Mouse (Mus musculus) cerebellum, adult 2 months (tissue): ENCODE data around the gene Taok3. TPM values are rescaled to one million over a fixed set of nuclear protein-coding genes. Genes with fewer than 3 reads are reported as not detected.

Experiments
- DNase-seq, 2 experiments: peaks; one replicate each; pipeline ENCODE4 v3.0.0; 2021
- H3K27ac ChIP-seq: fragments of 200-500 bp; 2 replicates; pipeline ENCODE4 v1.5.1; 2012; ENCODE audit warnings: low read length, control low read depth, inconsistent platforms; ENCODE audit not compliant: insufficient read depth
- H3K27me3 ChIP-seq: fragments of 200-500 bp; 2 replicates; pipeline ENCODE4 v1.6.1; 2012; ENCODE audit warnings: inconsistent platforms, mild to moderate bottlenecking, low read length, moderate library complexity; ENCODE audit not compliant: control insufficient read depth, insufficient read depth
- H3K4me1 ChIP-seq: fragments of 200-500 bp; 2 replicates; pipeline ENCODE4 v1.6.1; 2011; ENCODE audit warnings: low read length; ENCODE audit not compliant: control insufficient read depth, insufficient read depth
- H3K4me3 ChIP-seq: fragments of 200-500 bp; replicated peaks from 2 replicates; pipeline ENCODE3; 2011; ENCODE audit warnings: mild to moderate bottlenecking, low read depth, low read length, control low read depth; ENCODE audit not compliant: insufficient read depth
- CTCF ChIP-seq: fragments of 200-500 bp; IDR thresholded peaks from 2 replicates; pipeline ENCODE4 v1.5.1; 2011; ENCODE audit warnings: low read depth, mild to moderate bottlenecking, control low read depth, low read length, moderate library complexity, borderline replicate concordance; ENCODE audit not compliant: insufficient read depth
- POLR2A ChIP-seq: fragments of 200-500 bp; IDR thresholded peaks from 2 replicates; pipeline ENCODE4 v1.6.1; 2011; ENCODE audit warnings: low read length, control low read depth, borderline replicate concordance; ENCODE audit not compliant: insufficient read depth
- WGBS: fragments of 180-500 bp; shearing (Covaris S2); methylation state at CpG from one replicate; pipeline ENCODE4 v1.1.7; 2018; 5-methylcytosine and 5-hydroxymethylcytosine counted together
- polyA plus RNA-seq: library from polyadenylated mRNA; depleted of rRNA; stranded (reverse); fragments of >200 nt; gene quantifications from 2 replicates; pipeline ENCODE4 v1.2.3, GENCODE M21; 2012

Gene Taok3
- polyA plus RNA-seq, 1 experiment, result 43.6 TPM

GRCm38 (mm10) chr5:117113330-117113729 lies 6.6 kb upstream of the Taok3 start:
- H3K27ac ChIP-seq, result no peak overlapping the region
- TF ChIP-seq CTCF (peak; percentile 15; the same call in 1 of the 2 replicates), POLR2A (no peak)
- H3K4me3 ChIP-seq, result no peak overlapping the region
- H3K27me3 ChIP-seq, result no peaks in the 10 kb centered on the region
- no peaks in the 10 kb centered on the region for H3K4me1 ChIP-seq
- 92% methylated on average over 7 of the region's 7 CpGs for WGBS
- no peak for DNase-seq

GRCm38 (mm10) chr5:117114581-117115192 lies 5.2 kb upstream of the Taok3 start:
- Histone ChIP-seq H3K4me3 (peak overlapping the region; percentile 80), H3K4me1 (no peaks in the 10 kb centered on the region), H3K27ac (0 out of 2 replicates have a peak overlapping the region, but pooled peaks have one; percentile 31), H3K27me3 (no peaks in the 10 kb centered on the region)
- no peak for TF ChIP-seq CTCF
- TF ChIP-seq POLR2A, result no peak
- peak in 1 of 2 experiments; percentile 48 for DNase-seq
- WGBS, result 4% methylated on average over 16 of the region's 16 CpGs

DNA sequence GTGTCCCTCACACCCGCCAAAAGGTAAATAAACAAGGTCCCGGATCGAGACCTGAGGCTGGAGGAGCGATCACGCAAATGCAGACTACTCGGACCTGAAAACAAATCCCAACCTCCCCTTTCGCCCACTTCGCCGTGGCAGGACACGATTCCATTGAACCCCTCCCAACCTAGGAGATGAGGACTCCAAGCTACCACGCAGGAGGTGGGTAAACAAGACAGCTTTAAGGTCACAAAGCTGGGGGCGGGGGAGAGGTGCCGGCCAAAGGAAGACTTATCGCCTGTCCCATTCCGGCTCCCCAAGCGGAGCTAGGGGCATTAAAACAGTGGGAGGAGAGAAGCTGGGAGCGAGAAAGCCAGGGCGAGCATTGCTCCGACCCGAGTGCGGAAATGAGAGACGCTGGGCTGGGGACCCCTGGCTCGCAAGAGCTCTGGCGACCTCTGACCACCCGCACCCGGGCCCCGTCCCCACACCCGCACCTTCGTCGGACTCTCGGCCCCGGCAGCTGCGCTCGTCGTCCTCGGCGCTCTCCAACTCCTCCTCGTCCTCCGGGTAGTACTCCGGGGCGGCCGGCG lies 4.6 kb upstream of the Taok3 start:
- peak overlapping the region; percentile 80 for H3K4me3 ChIP-seq
- no peaks in the 10 kb centered on the region for H3K27me3 ChIP-seq
- no peaks in the 10 kb centered on the region for H3K4me1 ChIP-seq
- under 1% methylated on average over 43 of the region's 43 CpGs for WGBS
- peak; percentile 52 to 62 for DNase-seq
- TF ChIP-seq POLR2A (no peak), CTCF (no peak)
- H3K27ac ChIP-seq, result peak overlapping the region; percentile 31

- TF ChIP-seq CTCF (peak; percentile 85), POLR2A (no peak)
- Histone ChIP-seq H3K27me3 (no peaks in the 10 kb centered on the region), H3K27ac (peak within 1 kb of the TSS; percentile 95), H3K4me3 (peak within 1 kb of the TSS; percentile 80), H3K4me1 (no peaks in the 10 kb centered on the region)
- DNase-seq, result peak; percentile 95 to 100
- under 1% methylated on average over 59 of the region's 59 CpGs for WGBS
Measured at GRCm38 (mm10) chr5:117115836-117116366, 4.0 kb upstream of the Taok3 start, which contains the start of gene Suds3. Gene Suds3, minus strand, starts transcription at chr5:117116113.

- no peaks in the 10 kb centered on the region for H3K27me3 ChIP-seq
- H3K4me3 ChIP-seq, result no peak overlapping the region
- H3K4me1 ChIP-seq, result 0 out of 2 replicates have a peak, but pooled peaks cover under 1% of the 10 kb centered on the region
- no peak overlapping the region for H3K27ac ChIP-seq
- no peak for TF ChIP-seq POLR2A
- TF ChIP-seq CTCF, result no peak
- WGBS, result 35% methylated on average over 2 of the region's 2 CpGs
- no peak for DNase-seq
Measured at GRCm38 (mm10) chr5:117116660-117117059, 3.3 kb upstream of the Taok3 start.

GRCm38 (mm10) chr5:117117241-117117640 lies 2.7 kb upstream of the Taok3 start:
- no peak for DNase-seq
- WGBS, result 85% methylated on average over 2 of the region's 2 CpGs
- H3K27me3 ChIP-seq, result no peaks in the 10 kb centered on the region
- no peak for TF ChIP-seq CTCF
- TF ChIP-seq POLR2A, result no peak
- H3K4me3 ChIP-seq, result no peak overlapping the region
- no peak overlapping the region for H3K27ac ChIP-seq
- H3K4me1 ChIP-seq, result 0 out of 2 replicates have a peak, but pooled peaks cover 2% of the 10 kb centered on the region

DNA sequence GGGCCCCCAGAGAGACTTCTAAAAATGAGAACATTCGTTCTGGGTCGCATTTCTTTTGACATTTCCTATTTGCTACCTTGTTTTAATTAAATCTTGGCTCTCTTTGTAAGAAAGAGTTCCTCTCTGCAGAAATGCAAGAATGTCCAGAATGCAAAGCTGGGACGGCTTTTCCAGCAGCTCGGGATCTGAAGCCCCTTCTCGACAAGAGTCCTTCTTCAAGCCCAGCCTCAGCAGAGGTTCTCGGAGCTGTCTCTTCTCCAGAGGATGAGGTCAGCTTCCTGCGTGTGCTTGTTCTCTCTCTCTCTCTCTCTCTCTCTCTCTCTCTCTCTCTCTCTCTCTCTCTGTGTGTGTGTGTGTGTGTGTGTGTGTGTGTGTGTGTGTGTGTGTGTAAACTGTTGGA lies 2.2 kb upstream of the Taok3 start:
- no peak overlapping the region for H3K4me3 ChIP-seq
- peaks cover 2% of the 10 kb centered on the region; the same call in 1 of the 2 replicates for H3K4me1 ChIP-seq
- no peak for DNase-seq
- WGBS, result 68% methylated on average over 7 of the region's 7 CpGs
- TF ChIP-seq POLR2A (no peak), CTCF (no peak)
- H3K27ac ChIP-seq, result no peak overlapping the region
- no peaks in the 10 kb centered on the region for H3K27me3 ChIP-seq
